Mouse (Mus musculus) heart, embryonic 10.5 days (tissue): Measurements from ENCODE around the gene Armcx4. TPM values are rescaled to one million over a fixed set of nuclear protein-coding genes. Genes with fewer than 3 reads are reported as not detected.
"Not testable (repeated sequence)": the region's sequence is repeated elsewhere in the genome, so short reads cannot be mapped to it uniquely, and the experiment has no call there.

Experiments used
- DNase-seq: peaks from one replicate; pipeline ENCODE4 v3.0.0-alpha.2; 2017; ENCODE audit warnings: low spot score
- H3K27ac ChIP-seq: fragments of 300-500 bp; sonication (generic); 2 replicates; pipeline ENCODE4 v1.5.1; 2016; ENCODE audit warnings: mild to moderate bottlenecking
- H3K27me3 ChIP-seq: fragments of 300-500 bp; sonication (generic); 2 replicates; pipeline ENCODE4 v1.6.1; 2016; ENCODE audit warnings: mild to moderate bottlenecking; ENCODE audit not compliant: poor library complexity, insufficient read depth, severe bottlenecking
- H3K36me3 ChIP-seq: fragments of 300-500 bp; sonication (generic); 2 replicates; pipeline ENCODE4 v1.6.1; 2016; ENCODE audit warnings: mild to moderate bottlenecking, moderate library complexity
- H3K4me1 ChIP-seq: fragments of 300-500 bp; sonication (generic); 2 replicates; pipeline ENCODE4 v1.6.1; 2016; ENCODE audit warnings: mild to moderate bottlenecking
- H3K4me3 ChIP-seq: fragments of 300-500 bp; sonication (generic); 2 replicates; pipeline ENCODE4 v1.5.1; 2016; ENCODE audit warnings: mild to moderate bottlenecking, moderate library complexity
- H3K9me3 ChIP-seq: fragments of 300-500 bp; sonication (generic); 2 replicates; pipeline ENCODE4 v1.6.1; 2016; ENCODE audit warnings: mild to moderate bottlenecking, moderate library complexity
- WGBS: fragments of 180-500 bp; shearing (Covaris S2); methylation state at CpG from one replicate; pipeline ENCODE4 v1.1.7; 2016; 5-methylcytosine and 5-hydroxymethylcytosine counted together
- polyA plus RNA-seq: library from polyadenylated mRNA; unstranded; fragments of >200 nt; fragmentation: Nextera tagmentation; extraction: Ambion mirVana; gene quantifications from 2 replicates; pipeline ENCODE4 v1.2.1, GENCODE M21; 2016

The Armcx4 gene
- polyA plus RNA-seq, 1 experiment from 2014 or later: 3.4 TPM

GRCm38 (mm10) chrX:134691540-134691935 lies 5.2 kb downstream of the Armcx4 start:
- DNase-seq: no peak
- Histone ChIP-seq H3K27me3 (peaks cover 6% of the 10 kb centered on the region; the same call in 1 of the 2 replicates), H3K27ac (no peak overlapping the region), H3K9me3 (no peaks in the 10 kb centered on the region), H3K36me3 (peaks cover 68% of the 10 kb centered on the region), H3K4me3 (no peak overlapping the region), H3K4me1 (no peaks in the 10 kb centered on the region)
- WGBS: 95% methylated on average over 2 of the region's 2 CpGs

- Histone ChIP-seq H3K27ac (no peak overlapping the region), H3K4me1 (no peaks in the 10 kb centered on the region), H3K4me3 (no peak overlapping the region), H3K9me3 (no peaks in the 10 kb centered on the region), H3K27me3 (no peaks in the 10 kb centered on the region), H3K36me3 (peaks cover 11% of the 10 kb centered on the region)
- no peak for DNase-seq
- WGBS: 31% methylated on average over 3 of the region's 3 CpGs
Measured at GRCm38 (mm10) chrX:134716863-134717262, 30.5 kb downstream of the Armcx4 start.

DNA sequence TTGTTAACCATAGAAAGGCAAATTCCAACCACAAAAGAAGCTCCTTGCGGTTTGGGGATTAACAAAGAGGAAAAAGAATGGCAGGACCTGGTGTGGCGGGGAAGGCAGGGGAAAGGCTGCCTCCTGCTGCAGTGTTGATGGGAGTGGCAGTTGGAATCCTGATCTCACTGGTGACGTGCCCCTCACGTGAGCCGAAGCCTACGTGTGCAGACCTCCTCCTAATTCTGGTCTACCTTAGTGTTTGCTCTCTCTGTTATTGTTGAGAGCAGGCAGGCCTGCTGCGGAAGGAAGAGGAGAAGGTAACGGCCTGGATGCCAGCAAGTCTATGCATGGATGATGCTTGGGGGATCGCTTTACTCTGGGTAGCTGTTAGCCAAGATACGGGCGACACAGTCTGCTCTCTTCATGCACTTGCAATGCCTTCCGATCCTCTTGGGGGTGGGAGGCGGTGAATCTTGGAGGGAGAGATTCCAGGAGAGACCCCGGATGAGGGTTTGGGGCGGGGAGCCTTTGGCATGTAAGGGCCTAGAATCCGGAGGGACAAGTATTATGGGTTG lies 31.5 kb downstream of the Armcx4 start, which contains the start of gene Armcx1:
Gene Armcx1, plus strand, starts transcription at position 212 of the 557 bp plus-strand sequence.
- 18% methylated on average over 16 of the region's 16 CpGs for WGBS
- no peaks in the 10 kb centered on the region for H3K27me3 ChIP-seq

GRCm38 (mm10) chrX:134718524-134718923 lies 32.2 kb downstream of the Armcx4 start:
- Histone ChIP-seq H3K4me1 (no peaks in the 10 kb centered on the region), H3K36me3 (peaks cover 11% of the 10 kb centered on the region), H3K4me3 (peak overlapping the region; percentile 62), H3K27ac (peak overlapping the region; percentile 91), H3K27me3 (no peaks in the 10 kb centered on the region), H3K9me3 (no peaks in the 10 kb centered on the region)
- WGBS: 15% methylated on average over 14 of the region's 14 CpGs
- peak; percentile 87 for DNase-seq

More for the DNA sequence above, 31.5 kb downstream of the Armcx4 start, which contains the start of gene Armcx1:
- H3K9me3 ChIP-seq: no peaks in the 10 kb centered on the region
- peak within 1 kb of the TSS; percentile 91 for H3K27ac ChIP-seq
- peak within 1 kb of the TSS; percentile 62 for H3K4me3 ChIP-seq
- H3K4me1 ChIP-seq: no peaks in the 10 kb centered on the region
- DNase-seq: peak; percentile 90
- H3K36me3 ChIP-seq: peaks cover 11% of the 10 kb centered on the region

DNA sequence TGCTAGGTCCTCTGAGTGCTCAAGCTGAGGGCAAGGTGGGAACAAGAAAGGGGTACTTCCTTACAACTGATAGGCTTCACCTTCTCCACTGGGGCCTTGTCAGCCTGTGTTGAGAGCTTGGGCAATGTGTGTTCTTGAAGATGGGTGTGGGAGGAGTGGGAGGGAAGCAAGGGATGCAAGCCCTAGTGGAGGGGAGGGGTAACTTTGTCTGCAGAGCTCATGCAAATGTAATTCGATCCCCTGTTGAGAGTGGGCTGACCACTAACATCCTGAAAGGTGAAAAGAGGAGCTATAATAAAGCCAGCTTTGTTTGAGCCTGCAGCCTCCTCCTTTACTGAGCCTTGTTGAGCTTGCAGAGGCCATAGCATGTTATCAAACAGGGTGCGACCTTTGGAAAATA lies 37.4 kb downstream of the Armcx4 start:
- 34% methylated on average over 2 of the region's 2 CpGs for WGBS
- not testable (repeated sequence) for H3K9me3 ChIP-seq, H3K27ac ChIP-seq, H3K27me3 ChIP-seq, H3K4me3 ChIP-seq, H3K4me1 ChIP-seq, DNase-seq
- H3K36me3 ChIP-seq: peaks cover 11% of the 10 kb centered on the region

GRCm38 (mm10) chrX:134729778-134730177 lies 43.5 kb downstream of the Armcx4 start:
- Histone ChIP-seq H3K27ac (no peak overlapping the region), H3K4me3 (no peak overlapping the region), H3K4me1 (no peaks in the 10 kb centered on the region), H3K36me3 (no peaks in the 10 kb centered on the region), H3K27me3 (peaks cover 7% of the 10 kb centered on the region; the same call in 1 of the 2 replicates), H3K9me3 (no peaks in the 10 kb centered on the region)
- no peak for DNase-seq
- 48% methylated on average over 4 of the region's 4 CpGs for WGBS

- 84% methylated on average over 1 of the region's 1 CpGs for WGBS
- DNase-seq: no peak
- Histone ChIP-seq H3K27me3 (peaks cover 7% of the 10 kb centered on the region; the same call in 1 of the 2 replicates), H3K4me3 (no peak overlapping the region), H3K4me1 (no peaks in the 10 kb centered on the region), H3K27ac (no peak overlapping the region), H3K9me3 (no peaks in the 10 kb centered on the region), H3K36me3 (no peaks in the 10 kb centered on the region)
Measured at GRCm38 (mm10) chrX:134737796-134738195, 51.5 kb downstream of the Armcx4 start.

DNA sequence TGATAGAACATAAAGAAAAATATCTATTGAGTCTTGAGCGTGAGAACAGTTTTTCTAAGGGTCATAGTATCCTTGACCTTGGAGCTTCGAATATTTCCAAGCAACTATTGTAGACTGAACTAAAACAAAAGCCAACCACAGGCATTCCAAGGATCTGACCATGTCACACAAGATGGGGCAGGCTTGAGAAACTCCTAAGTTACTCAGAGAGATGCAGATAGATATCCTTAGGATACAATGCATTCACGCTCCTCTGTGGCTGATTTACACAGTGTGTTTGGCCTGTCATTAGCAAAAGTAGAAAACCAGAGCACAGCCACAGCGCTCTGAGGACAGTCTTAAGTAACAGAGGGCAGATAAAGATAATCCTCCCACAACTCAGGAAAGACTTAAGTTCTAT lies 52.8 kb downstream of the Armcx4 start:
- Histone ChIP-seq H3K27me3 (peaks cover 3% of the 10 kb centered on the region; the same call in 1 of the 2 replicates), H3K4me1 (no peaks in the 10 kb centered on the region), H3K27ac (no peak overlapping the region), H3K36me3 (no peaks in the 10 kb centered on the region), H3K4me3 (no peak overlapping the region), H3K9me3 (no peaks in the 10 kb centered on the region)
- 53% methylated on average over 4 of the region's 4 CpGs for WGBS
- DNase-seq: no peak

DNA sequence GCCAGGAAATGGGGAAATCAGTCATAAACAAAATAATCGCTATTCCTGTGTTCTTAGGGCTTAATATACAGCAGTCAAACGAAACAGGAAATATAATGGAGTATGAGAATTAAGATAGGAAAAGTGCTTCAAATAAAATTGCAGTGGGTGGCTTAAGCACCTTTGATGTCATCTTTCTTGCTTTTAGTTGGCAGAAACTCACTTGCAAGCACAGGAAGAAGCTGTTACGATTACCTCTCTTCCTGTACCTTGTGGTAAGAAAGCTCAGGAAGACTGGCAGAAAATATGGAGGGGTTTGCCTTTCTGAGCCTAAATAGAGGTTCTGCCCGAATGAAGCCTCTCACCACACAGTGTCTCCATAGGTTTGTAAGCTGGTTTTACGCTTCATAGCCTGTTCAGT lies 55.5 kb downstream of the Armcx4 start:
- no peak for DNase-seq
- Histone ChIP-seq H3K4me1 (no peaks in the 10 kb centered on the region), H3K9me3 (no peaks in the 10 kb centered on the region), H3K27ac (no peak overlapping the region), H3K27me3 (peaks cover 10% of the 10 kb centered on the region; the same call in 1 of the 2 replicates), H3K4me3 (no peak overlapping the region), H3K36me3 (no peaks in the 10 kb centered on the region)
- 64% methylated on average over 5 of the region's 5 CpGs for WGBS

Other genes with a start within 250 kb of the Armcx4 start
- 0.18 TPM in 1 of 2 replicates, not detected in the other for gene Taf7l, start 210.0 kb upstream of the Armcx4 start, polyA plus RNA-seq
- gene Timm8a1, start 144.7 kb upstream of the Armcx4 start, polyA plus RNA-seq: 99.7 and 120 TPM in 2 replicates
- 0.86 and 2.5 TPM in 2 replicates for gene Btk, start 102.9 kb upstream of the Armcx4 start, polyA plus RNA-seq
- gene Rpl36a, start 100.9 kb upstream of the Armcx4 start, polyA plus RNA-seq: 252 and 287 TPM in 2 replicates
- gene Gla, start 85.4 kb upstream of the Armcx4 start, polyA plus RNA-seq: 4.3 and 6.6 TPM in 2 replicates
- gene Hnrnph2, start 85.3 kb upstream of the Armcx4 start, polyA plus RNA-seq: 142 and 149 TPM in 2 replicates
- 41.4 and 48.4 TPM in 2 replicates for gene Armcx1, start 31.4 kb downstream of the Armcx4 start, polyA plus RNA-seq
- gene Armcx6, start 64.9 kb downstream of the Armcx4 start, polyA plus RNA-seq: 15.5 and 18.2 TPM in 2 replicates
- 70.7 and 82.5 TPM in 2 replicates for gene Armcx3, start 70.1 kb downstream of the Armcx4 start, polyA plus RNA-seq
- gene Armcx2, start 122.7 kb downstream of the Armcx4 start, polyA plus RNA-seq: 66.5 and 67.5 TPM in 2 replicates